Mouse (Mus musculus): ENCODE data around the gene Manbal. TPM values are rescaled to one million over a fixed set of nuclear protein-coding genes. Genes with fewer than 3 reads are reported as not detected.

Gene Manbal
- 77.7 and 79.4 TPM in 2 replicates for polyA plus RNA-seq (2016; fragmentation: Nextera tagmentation; extraction: Ambion mirVana)

DNA sequence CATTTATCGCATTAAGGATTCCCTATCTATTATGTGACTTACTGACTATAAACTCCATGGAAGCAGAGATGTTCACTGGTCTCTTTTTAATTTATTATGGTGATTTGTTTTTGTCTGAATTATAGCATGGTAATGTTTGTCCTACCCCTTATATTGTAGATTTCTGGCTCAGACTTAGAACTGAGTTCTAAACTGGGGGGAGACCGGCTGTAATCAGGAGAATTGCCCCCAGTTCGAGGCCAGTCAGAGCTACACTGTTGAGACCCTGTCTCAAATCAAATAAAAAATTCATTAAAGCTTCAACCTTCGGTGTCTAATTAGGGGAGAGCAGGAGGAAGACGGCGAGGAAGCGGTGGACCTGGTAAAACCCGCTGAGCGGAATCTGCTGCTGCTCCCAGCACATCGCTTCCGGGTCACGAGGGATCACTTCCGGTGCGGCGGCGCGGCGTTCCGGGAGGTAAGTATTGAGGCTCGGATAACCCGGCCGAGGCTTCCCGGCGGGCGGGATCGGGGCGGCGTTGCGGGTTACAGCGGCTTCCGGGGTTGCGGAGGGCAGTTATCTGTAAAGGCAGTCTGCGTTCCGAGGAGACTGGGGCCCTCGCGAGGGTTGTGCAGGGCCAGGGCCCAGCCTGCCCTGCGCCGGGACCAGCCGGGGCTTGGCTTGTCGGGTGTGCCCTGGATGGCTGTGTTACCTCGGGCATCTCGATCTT lies at the start of gene Manbal:
Gene Manbal, plus strand, starts transcription at position 411 of the 710 bp plus-strand sequence.
- peak within 1 kb of the TSS; percentile 92 for H3K9ac ChIP-seq (replicated peaks)
- 4% methylated on average over 42 of the region's 42 CpGs for WGBS
- H3K9me3 ChIP-seq, result no peaks in the 10 kb centered on the region

DNA sequence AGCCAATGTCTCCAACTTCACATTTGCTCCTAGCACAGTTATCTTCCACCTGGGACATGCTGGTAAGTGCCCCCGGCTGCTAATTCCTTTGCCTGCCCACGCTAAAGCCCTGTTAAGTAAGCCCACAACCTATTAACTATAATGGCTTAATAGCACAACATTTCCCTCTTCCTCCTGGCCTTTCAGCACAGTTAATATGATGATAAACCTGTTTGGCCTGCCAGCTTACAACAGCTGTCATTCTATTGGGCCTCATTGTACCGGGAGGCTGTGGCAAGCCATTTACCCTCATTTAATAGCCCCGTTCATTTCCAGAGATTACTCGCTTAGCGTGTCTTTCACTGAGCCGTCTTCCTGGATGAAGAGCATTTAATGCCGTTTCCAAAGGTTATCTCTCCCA lies 47.3 kb upstream of the Manbal start:
- 68% methylated on average over 8 of the region's 8 CpGs for WGBS
- ATAC-seq (ENCODE audit: insufficient number of reproducible peaks, insufficient read depth, low FRiP score, low TSS enrichment, low read depth), result no peak
- Histone ChIP-seq H3K27ac (no peak overlapping the region), H3K4me1 (replicated peaks) (peaks cover 6% of the 10 kb centered on the region; the same call in 1 of the 2 replicates), H3K9me3 (no peaks in the 10 kb centered on the region), H3K9ac (replicated peaks) (no peak overlapping the region), H3K36me3 (peaks cover 95% of the 10 kb centered on the region), H3K27me3 (no peaks in the 10 kb centered on the region), H3K4me2 (no peak overlapping the region), H3K4me3 (replicated peaks) (no peak overlapping the region)

More for the DNA sequence above, at the start of gene Manbal:
- peak within 1 kb of the TSS; percentile 85 for H3K4me2 ChIP-seq
- peaks cover 13% of the 10 kb centered on the region; the same call in 1 of the 2 replicates for H3K36me3 ChIP-seq
- peak; percentile 69; the same call in 1 of the 2 replicates for ATAC-seq (ENCODE audit: insufficient number of reproducible peaks, insufficient read depth, low FRiP score, low TSS enrichment, low read depth)
- peak within 1 kb of the TSS; percentile 89 for H3K4me3 ChIP-seq (replicated peaks)
- H3K4me1 ChIP-seq (replicated peaks), result peaks cover 13% of the 10 kb centered on the region; the same call in 1 of the 2 replicates
- H3K27me3 ChIP-seq, result no peaks in the 10 kb centered on the region
- peak within 1 kb of the TSS; percentile 92 for H3K27ac ChIP-seq

DNA sequence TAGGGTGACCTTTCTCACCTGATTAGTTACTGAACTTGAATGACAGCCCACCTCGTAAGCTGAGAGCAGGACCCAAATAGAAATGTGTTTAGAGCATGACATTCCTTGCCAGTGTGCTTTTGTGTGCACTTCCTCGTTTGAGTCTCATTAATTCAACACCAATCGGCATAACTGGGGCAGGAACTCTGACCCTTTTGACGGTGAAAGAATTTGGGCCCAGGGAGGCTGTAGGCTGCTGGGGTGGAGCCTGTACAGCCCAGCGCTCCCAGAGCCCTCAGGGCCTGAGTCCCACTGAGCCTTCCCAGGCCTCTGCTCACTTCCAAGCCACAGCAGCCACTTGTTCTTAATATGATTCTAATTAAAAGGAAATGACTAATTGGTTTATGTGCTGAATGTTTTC lies 46.5 kb upstream of the Manbal start:
- peak overlapping the region; percentile 7; the same call in 1 of the 2 replicates for H3K27ac ChIP-seq
- H3K9ac ChIP-seq (replicated peaks), result no peak overlapping the region
- ATAC-seq (ENCODE audit: insufficient number of reproducible peaks, insufficient read depth, low FRiP score, low TSS enrichment, low read depth), result no peak
- H3K4me1 ChIP-seq (replicated peaks), result peaks cover 6% of the 10 kb centered on the region; the same call in 1 of the 2 replicates
- H3K9me3 ChIP-seq, result no peaks in the 10 kb centered on the region
- H3K4me2 ChIP-seq, result no peak overlapping the region
- peaks cover 95% of the 10 kb centered on the region for H3K36me3 ChIP-seq
- H3K4me3 ChIP-seq (replicated peaks), result no peak overlapping the region
- WGBS, result 46% methylated on average over 5 of the region's 5 CpGs
- no peaks in the 10 kb centered on the region for H3K27me3 ChIP-seq

DNA sequence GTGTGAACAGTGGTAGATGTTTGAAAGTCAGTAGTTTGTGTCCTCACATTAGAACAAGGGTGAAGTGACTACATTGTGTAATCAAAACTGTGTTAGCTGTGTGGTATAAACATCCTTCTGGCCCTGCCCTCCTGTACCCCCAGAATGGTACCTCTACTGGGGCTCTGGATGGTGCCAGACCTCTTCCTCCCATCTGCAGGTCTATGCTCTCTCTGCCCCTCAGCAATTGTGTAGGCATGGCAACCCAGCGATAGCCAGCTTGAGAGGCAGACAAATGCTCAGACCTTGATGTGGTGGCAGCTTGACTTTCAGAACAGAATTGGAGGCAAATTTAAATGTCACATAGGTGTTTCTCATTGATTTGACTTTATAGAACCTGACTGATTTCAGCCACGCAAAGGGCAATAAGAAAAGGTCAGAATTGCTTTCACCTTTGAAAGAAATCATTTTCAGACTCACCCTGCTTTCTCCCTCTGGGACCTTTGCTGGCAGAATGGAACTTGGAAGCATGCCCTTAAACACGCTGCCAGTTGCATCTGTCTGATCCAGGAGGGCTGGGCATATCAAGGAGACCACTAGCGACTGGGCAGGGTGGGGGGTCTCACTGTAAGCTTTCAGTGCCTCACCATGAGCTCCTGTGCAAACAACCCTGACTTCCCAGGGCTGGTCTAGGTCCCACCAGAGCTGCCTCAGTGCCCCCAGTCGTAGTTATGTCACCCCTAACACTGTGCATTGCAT lies 45.2 kb upstream of the Manbal start:
- Histone ChIP-seq H3K4me1 (replicated peaks) (peaks cover 6% of the 10 kb centered on the region; the same call in 1 of the 2 replicates), H3K36me3 (peaks cover 97% of the 10 kb centered on the region), H3K27me3 (no peaks in the 10 kb centered on the region), H3K9ac (replicated peaks) (no peak overlapping the region), H3K27ac (no peak overlapping the region), H3K4me3 (replicated peaks) (no peak overlapping the region), H3K9me3 (no peaks in the 10 kb centered on the region), H3K4me2 (no peak overlapping the region)
- WGBS, result 92% methylated on average over 5 of the region's 5 CpGs
- no peak for ATAC-seq (ENCODE audit: insufficient number of reproducible peaks, insufficient read depth, low FRiP score, low TSS enrichment, low read depth)

DNA sequence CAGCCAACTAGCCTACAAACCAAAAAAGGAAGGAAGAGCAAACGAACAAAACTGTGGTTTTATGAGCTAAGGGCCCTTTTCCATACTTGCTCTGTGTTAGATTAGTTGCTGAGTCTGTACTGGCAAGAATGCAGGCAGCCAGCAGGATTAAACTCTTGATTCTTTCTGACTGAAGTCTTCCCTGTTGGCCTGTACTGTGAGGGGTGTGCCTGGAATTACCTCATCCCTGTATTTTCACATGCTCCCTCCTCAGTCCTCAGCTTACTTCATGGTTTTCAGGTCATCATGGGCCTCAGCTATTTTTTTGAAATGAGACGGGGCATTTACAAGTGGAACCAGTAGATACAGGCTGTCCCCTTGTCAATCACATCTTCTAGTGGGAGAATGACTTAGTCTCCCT lies 42.2 kb upstream of the Manbal start:
- Histone ChIP-seq H3K4me2 (no peak overlapping the region), H3K9me3 (no peaks in the 10 kb centered on the region), H3K4me1 (replicated peaks) (peaks cover 6% of the 10 kb centered on the region; the same call in 1 of the 2 replicates), H3K36me3 (peaks cover 90% of the 10 kb centered on the region), H3K27ac (no peak overlapping the region), H3K4me3 (replicated peaks) (no peak overlapping the region), H3K9ac (replicated peaks) (no peak overlapping the region), H3K27me3 (no peaks in the 10 kb centered on the region)
- ATAC-seq (ENCODE audit: insufficient number of reproducible peaks, insufficient read depth, low FRiP score, low TSS enrichment, low read depth), result no peak
- 82% methylated on average over 2 of the region's 2 CpGs for WGBS

DNA sequence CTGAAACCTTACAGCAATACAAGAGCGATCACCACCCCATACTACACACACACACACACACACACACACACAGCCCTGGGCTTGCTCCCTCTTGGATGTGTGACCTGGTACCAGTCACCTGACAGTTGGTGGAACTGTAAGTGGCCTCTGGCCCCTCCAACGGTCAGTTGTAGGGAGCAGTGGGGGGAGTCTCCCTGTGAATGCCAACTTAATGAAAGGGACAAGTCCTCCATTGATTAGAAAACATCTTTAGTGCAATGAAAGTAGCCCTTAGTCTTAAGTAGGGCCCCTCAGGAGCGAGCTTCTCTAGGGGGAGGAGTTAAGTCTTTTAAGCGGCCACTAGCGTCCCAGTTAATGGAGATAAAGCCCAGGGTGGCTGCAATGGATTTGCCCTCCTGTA lies 39.3 kb upstream of the Manbal start:
- Histone ChIP-seq H3K27me3 (no peaks in the 10 kb centered on the region), H3K4me3 (replicated peaks) (no peak overlapping the region), H3K36me3 (peaks cover 61% of the 10 kb centered on the region), H3K9me3 (no peaks in the 10 kb centered on the region), H3K4me2 (no peak overlapping the region), H3K27ac (no peak overlapping the region), H3K9ac (replicated peaks) (no peak overlapping the region), H3K4me1 (replicated peaks) (no peaks in the 10 kb centered on the region)
- 46% methylated on average over 5 of the region's 5 CpGs for WGBS
- no peak for ATAC-seq (ENCODE audit: insufficient number of reproducible peaks, insufficient read depth, low FRiP score, low TSS enrichment, low read depth)

DNA sequence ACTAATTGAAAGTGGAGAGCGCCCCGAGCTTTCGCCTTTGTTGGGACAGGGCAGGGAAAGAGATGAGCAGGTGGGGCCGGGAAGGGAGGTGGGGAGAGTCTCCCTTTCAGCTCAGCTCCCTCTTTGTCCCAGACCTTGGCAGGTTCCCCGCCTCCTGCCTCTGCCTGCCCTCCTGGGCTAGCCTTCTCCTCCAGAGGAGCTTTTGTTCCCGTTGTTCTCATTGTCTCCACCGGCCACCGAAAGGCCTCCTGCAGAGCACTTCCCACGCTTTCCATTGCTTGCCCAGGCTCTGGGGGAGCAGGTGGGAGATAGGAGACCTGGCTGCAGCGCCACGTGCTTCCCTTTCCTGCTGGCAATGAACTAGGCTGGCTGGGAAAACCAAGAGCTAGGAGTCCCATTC lies 38.8 kb upstream of the Manbal start:
- Histone ChIP-seq H3K4me2 (no peak overlapping the region), H3K9ac (replicated peaks) (no peak overlapping the region), H3K27ac (no peak overlapping the region; the same call in 1 of the 2 replicates), H3K9me3 (no peaks in the 10 kb centered on the region), H3K4me1 (replicated peaks) (no peaks in the 10 kb centered on the region), H3K4me3 (replicated peaks) (no peak overlapping the region), H3K27me3 (no peaks in the 10 kb centered on the region), H3K36me3 (peaks cover 57% of the 10 kb centered on the region)
- no peak for ATAC-seq (ENCODE audit: insufficient number of reproducible peaks, insufficient read depth, low FRiP score, low TSS enrichment, low read depth)
- 43% methylated on average over 11 of the region's 11 CpGs for WGBS

DNA sequence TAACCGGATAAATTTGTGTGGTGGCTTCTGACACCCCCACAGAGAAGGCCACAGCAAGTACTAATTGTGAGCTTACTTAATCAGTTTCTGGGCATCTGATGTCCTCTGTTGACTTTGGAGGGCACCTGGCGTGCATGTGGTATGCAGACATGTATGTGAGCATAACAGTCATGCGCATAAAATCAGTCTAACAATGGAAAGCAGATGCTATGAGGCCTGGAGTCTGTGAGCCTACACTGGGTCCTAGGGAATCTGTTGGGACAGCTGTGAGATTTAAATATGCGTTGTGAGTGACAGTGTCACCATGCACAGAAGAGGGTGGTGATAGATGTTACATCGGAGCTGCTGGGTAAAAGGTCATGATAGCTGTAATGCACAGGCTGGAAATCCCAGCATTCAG lies 35.3 kb upstream of the Manbal start:
- Histone ChIP-seq H3K9ac (replicated peaks) (no peak overlapping the region), H3K4me3 (replicated peaks) (no peak overlapping the region), H3K4me2 (no peak overlapping the region), H3K36me3 (peaks cover 22% of the 10 kb centered on the region), H3K27me3 (no peaks in the 10 kb centered on the region), H3K27ac (no peak overlapping the region), H3K9me3 (no peaks in the 10 kb centered on the region), H3K4me1 (replicated peaks) (no peaks in the 10 kb centered on the region)
- no peak for ATAC-seq (ENCODE audit: insufficient number of reproducible peaks, insufficient read depth, low FRiP score, low TSS enrichment, low read depth)
- WGBS, result 71% methylated on average over 5 of the region's 5 CpGs

DNA sequence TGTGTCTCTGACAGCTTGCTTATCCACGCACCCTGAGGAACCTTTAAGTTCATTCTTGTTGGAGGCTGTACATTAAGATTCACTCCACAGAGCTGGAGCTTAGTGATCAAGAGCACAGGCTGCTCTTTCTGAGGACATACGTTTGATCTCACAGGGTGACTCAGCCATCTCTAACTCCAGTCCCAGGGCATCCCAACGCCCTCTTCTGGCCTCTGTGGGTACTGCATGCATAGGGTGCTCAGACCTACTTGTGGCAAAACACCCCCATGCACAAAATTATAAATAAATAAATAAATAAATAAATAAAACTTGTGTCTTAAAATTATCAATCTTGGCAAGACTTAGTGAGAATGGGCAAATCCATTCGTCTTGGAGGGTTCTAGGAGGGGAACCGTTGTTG lies 28.7 kb upstream of the Manbal start:
- ATAC-seq (ENCODE audit: insufficient number of reproducible peaks, insufficient read depth, low FRiP score, low TSS enrichment, low read depth), result no peak
- no peaks in the 10 kb centered on the region for H3K9me3 ChIP-seq
- 45% methylated on average over 5 of the region's 5 CpGs for WGBS
- H3K4me3 ChIP-seq (replicated peaks), result no peak overlapping the region
- peaks cover 22% of the 10 kb centered on the region for H3K4me1 ChIP-seq (replicated peaks)
- no peak overlapping the region for H3K9ac ChIP-seq (replicated peaks)
- H3K36me3 ChIP-seq, result no peaks in the 10 kb centered on the region
- no peaks in the 10 kb centered on the region for H3K27me3 ChIP-seq
- no peak overlapping the region for H3K4me2 ChIP-seq
- H3K27ac ChIP-seq, result no peak overlapping the region

DNA sequence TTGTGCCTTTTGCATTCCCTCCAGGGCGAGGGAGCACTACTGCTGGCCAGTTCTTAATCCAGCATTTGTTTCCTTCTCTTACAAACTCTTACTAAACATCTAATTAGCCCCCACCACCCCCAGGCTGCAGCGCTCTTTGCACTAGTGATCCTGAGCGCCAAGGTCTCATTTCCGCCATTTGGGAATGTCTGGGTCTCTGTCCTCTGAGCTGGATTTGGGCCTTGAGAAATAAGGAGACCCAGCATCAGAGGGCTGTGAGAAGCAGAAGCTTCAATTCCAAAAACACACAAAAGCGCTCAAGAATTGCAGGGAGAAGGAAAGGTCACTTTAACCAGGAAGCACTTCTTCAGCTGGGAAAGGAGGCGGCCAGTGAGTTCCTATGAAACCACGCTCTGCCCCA lies 27.9 kb upstream of the Manbal start:
- Histone ChIP-seq H3K9ac (replicated peaks) (no peak overlapping the region), H3K4me3 (replicated peaks) (no peak overlapping the region), H3K27ac (peak overlapping the region; percentile 69), H3K9me3 (no peaks in the 10 kb centered on the region), H3K4me1 (replicated peaks) (peaks cover 22% of the 10 kb centered on the region), H3K27me3 (no peaks in the 10 kb centered on the region), H3K4me2 (no peak overlapping the region), H3K36me3 (no peaks in the 10 kb centered on the region)
- WGBS, result 82% methylated on average over 7 of the region's 7 CpGs
- ATAC-seq (ENCODE audit: insufficient number of reproducible peaks, insufficient read depth, low FRiP score, low TSS enrichment, low read depth), result no peak

DNA sequence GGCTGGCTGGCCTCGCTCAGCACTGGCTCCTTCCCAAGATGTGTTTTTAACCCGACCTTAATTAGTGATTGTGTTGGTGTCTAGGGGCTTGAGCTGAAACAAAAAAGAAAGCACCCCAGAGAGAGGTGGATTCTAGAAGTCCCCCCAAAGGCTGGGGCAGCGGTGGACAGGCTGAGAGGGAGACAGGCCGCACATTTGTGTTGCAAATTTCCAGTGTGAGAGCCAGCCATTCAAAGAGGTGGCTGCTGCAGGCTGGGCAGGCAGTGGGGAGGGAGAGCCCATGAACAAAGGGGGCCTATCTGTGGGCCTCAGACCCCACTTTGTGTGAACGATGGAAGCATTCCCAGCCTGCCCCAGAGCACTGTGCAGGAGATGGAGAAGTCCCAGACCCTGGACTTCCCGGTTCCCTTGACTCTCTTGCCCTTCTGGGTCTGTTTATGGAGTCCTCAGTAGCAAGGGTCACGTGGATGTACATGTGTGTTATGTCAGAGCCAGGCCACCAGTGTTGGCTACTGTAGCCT lies 27.1 kb upstream of the Manbal start:
- 50% methylated on average over 7 of the region's 7 CpGs for WGBS
- H3K4me3 ChIP-seq (replicated peaks), result no peak overlapping the region
- no peak for ATAC-seq (ENCODE audit: insufficient number of reproducible peaks, insufficient read depth, low FRiP score, low TSS enrichment, low read depth)
- no peaks in the 10 kb centered on the region for H3K36me3 ChIP-seq
- H3K27me3 ChIP-seq, result no peaks in the 10 kb centered on the region; the same call in 1 of the 2 replicates
- H3K4me2 ChIP-seq, result no peak overlapping the region
- peaks cover 22% of the 10 kb centered on the region for H3K4me1 ChIP-seq (replicated peaks)
- no peaks in the 10 kb centered on the region for H3K9me3 ChIP-seq
- H3K27ac ChIP-seq, result peak overlapping the region; percentile 69
- no peak overlapping the region for H3K9ac ChIP-seq (replicated peaks)

All from limb, embryonic 12.5 days (tissue).